Mouse (Mus musculus) gastrocnemius, postnatal 25 days (tissue): ENCODE data around the gene Cnih3. TPM values are rescaled to one million over a fixed set of nuclear protein-coding genes. Genes with fewer than 3 reads are reported as not detected.

ENCODE experiments used
- DNase-seq: peaks from one replicate; pipeline ENCODE4 v3.0.0; 2022
- total RNA-seq, 2 experiments: library from RNA; stranded (reverse); gene quantifications; 1 replicate in 1 of 2; 2 replicates in 1 of 2; pipeline ENCODE4 v1.2.3; 2021

Cnih3 gene
- total RNA-seq, 2 experiments from 2014 or later, result not detected

- DNase-seq, result no peak
Measured at GRCm38 (mm10) chr1:181353200-181354097, 1.0 kb downstream of the Cnih3 start.

- no peak for DNase-seq
Measured at GRCm38 (mm10) chr1:181355683-181356082, 3.3 kb downstream of the Cnih3 start.

GRCm38 (mm10) chr1:181357870-181358269, 5.4 kb downstream of the Cnih3 start:
- DNase-seq, result no peak

GRCm38 (mm10) chr1:181358526-181358925, 6.1 kb downstream of the Cnih3 start:
- no peak for DNase-seq

GRCm38 (mm10) chr1:181360732-181361131, 8.3 kb downstream of the Cnih3 start:
- no peak for DNase-seq

- no peak for DNase-seq
Measured at GRCm38 (mm10) chr1:181364025-181364424, 11.6 kb downstream of the Cnih3 start.

GRCm38 (mm10) chr1:181365376-181365775, 12.9 kb downstream of the Cnih3 start:
- peak; percentile 13 for DNase-seq

- DNase-seq, result no peak
Measured at GRCm38 (mm10) chr1:181368789-181369570, 16.6 kb downstream of the Cnih3 start.

GRCm38 (mm10) chr1:181370370-181370769, 17.9 kb downstream of the Cnih3 start:
- no peak for DNase-seq

- DNase-seq, result no peak
Measured at GRCm38 (mm10) chr1:181371226-181371625, 18.8 kb downstream of the Cnih3 start.

GRCm38 (mm10) chr1:181372306-181372705, 19.9 kb downstream of the Cnih3 start:
- DNase-seq, result no peak

- DNase-seq, result no peak
Measured at GRCm38 (mm10) chr1:181374627-181375374, 22.4 kb downstream of the Cnih3 start.

- DNase-seq, result no peak
Measured at GRCm38 (mm10) chr1:181376431-181376830, 24.0 kb downstream of the Cnih3 start.

- DNase-seq, result peak; percentile 15
Measured at GRCm38 (mm10) chr1:181379664-181380063, 27.2 kb downstream of the Cnih3 start.

GRCm38 (mm10) chr1:181381410-181382010, 29.1 kb downstream of the Cnih3 start:
- DNase-seq, result no peak

GRCm38 (mm10) chr1:181389264-181389663, 36.8 kb downstream of the Cnih3 start:
- no peak for DNase-seq

GRCm38 (mm10) chr1:181392489-181392888, 40.1 kb downstream of the Cnih3 start:
- no peak for DNase-seq

GRCm38 (mm10) chr1:181393250-181394149, 41.1 kb downstream of the Cnih3 start:
- peak; percentile 48 for DNase-seq

- DNase-seq, result no peak
Measured at GRCm38 (mm10) chr1:181395234-181395828, 42.9 kb downstream of the Cnih3 start.

GRCm38 (mm10) chr1:181399179-181399578, 46.8 kb downstream of the Cnih3 start:
- no peak for DNase-seq
